Mouse (Mus musculus) bone marrow, adult 2 months (tissue): ENCODE results near the gene Ralgapa2. TPM values are rescaled to one million over a fixed set of nuclear protein-coding genes. Genes with fewer than 3 reads are reported as not detected.
"Not testable (repeated sequence)": the region's sequence is repeated elsewhere in the genome, so short reads cannot be mapped to it uniquely, and the experiment has no call there.

ENCODE experiments used
- H3K27ac ChIP-seq: fragments of 200-500 bp; 2 replicates; pipeline ENCODE4 v1.5.1; 2012; ENCODE audit warnings: low read depth, mild to moderate bottlenecking, control low read depth, inconsistent platforms, low read length; ENCODE audit not compliant: control insufficient read depth, poor library complexity, insufficient read depth
- H3K4me1 ChIP-seq: fragments of 200-500 bp; 2 replicates; pipeline ENCODE4 v1.6.1; 2011; ENCODE audit warnings: low read length; ENCODE audit not compliant: control insufficient read depth, insufficient read depth
- H3K4me3 ChIP-seq: fragments of 200-500 bp; replicated peaks from 2 replicates; pipeline ENCODE3; 2011; ENCODE audit warnings: mild to moderate bottlenecking, low read depth, low read length, control low read depth; ENCODE audit not compliant: control insufficient read depth
- CTCF ChIP-seq: fragments of 200-500 bp; IDR thresholded peaks from 2 replicates; pipeline ENCODE4 v1.5.1; 2011; ENCODE audit warnings: low read length, control low read depth; ENCODE audit not compliant: control insufficient read depth, insufficient read depth
- POLR2A ChIP-seq: fragments of 200-500 bp; IDR thresholded peaks from 2 replicates; pipeline ENCODE4 v1.6.1; 2011; ENCODE audit warnings: low read depth, mild to moderate bottlenecking, control low read depth, low read length, borderline replicate concordance; ENCODE audit not compliant: control insufficient read depth
- WGBS: fragments of 180-500 bp; shearing (Covaris S2); methylation state at CpG from one replicate; pipeline ENCODE4 v1.1.7; 2018; 5-methylcytosine and 5-hydroxymethylcytosine counted together
- polyA plus RNA-seq: library from polyadenylated mRNA; stranded (reverse); fragments of >200 nt; gene quantifications from 2 replicates; pipeline ENCODE4 v1.2.4, GENCODE M21; 2011; ENCODE audit warnings: low replicate concordance; ENCODE audit not compliant: missing spikeins, insufficient read depth, insufficient read length

Ralgapa2 gene
- polyA plus RNA-seq, 1 experiment: 25.7 TPM

GRCm38 (mm10) chr2:146469707-146470420, 42.3 kb downstream of the Ralgapa2 start:
- Histone ChIP-seq H3K4me3 (no peak overlapping the region), H3K4me1 (no peaks in the 10 kb centered on the region), H3K27ac (no peak overlapping the region)
- WGBS: 55% methylated on average over 12 of the region's 12 CpGs
- TF ChIP-seq CTCF (no peak), POLR2A (no peak)

GRCm38 (mm10) chr2:146468898-146469297, 43.2 kb downstream of the Ralgapa2 start:
- no peak overlapping the region for H3K27ac ChIP-seq
- no peak overlapping the region for H3K4me3 ChIP-seq
- 87% methylated on average over 2 of the region's 2 CpGs for WGBS
- TF ChIP-seq CTCF (no peak), POLR2A (no peak)
- H3K4me1 ChIP-seq: no peaks in the 10 kb centered on the region

- Histone ChIP-seq H3K4me3 (no peak overlapping the region), H3K4me1 (no peaks in the 10 kb centered on the region), H3K27ac (no peak overlapping the region)
- 88% methylated on average over 4 of the region's 4 CpGs for WGBS
- TF ChIP-seq POLR2A (no peak), CTCF (no peak)
Measured at GRCm38 (mm10) chr2:146468016-146468415, 44.1 kb downstream of the Ralgapa2 start.

- not testable (repeated sequence) for H3K4me3 ChIP-seq, H3K4me1 ChIP-seq
- WGBS: 77% methylated on average over 3 of the region's 3 CpGs
Measured at GRCm38 (mm10) chr2:146466811-146467210, 45.3 kb downstream of the Ralgapa2 start.

GRCm38 (mm10) chr2:146457494-146457893, 54.6 kb downstream of the Ralgapa2 start:
- WGBS: 85% methylated on average over 2 of the region's 2 CpGs
- Histone ChIP-seq H3K4me3 (no peak overlapping the region), H3K27ac (no peak overlapping the region), H3K4me1 (no peaks in the 10 kb centered on the region)
- TF ChIP-seq CTCF: no peak
- TF ChIP-seq POLR2A: no peak

More at GRCm38 (mm10) chr2:146466811-146467210, 45.3 kb downstream of the Ralgapa2 start:
- not testable (repeated sequence) for H3K27ac ChIP-seq

- no peak for TF ChIP-seq POLR2A
- Histone ChIP-seq H3K4me3 (no peak overlapping the region), H3K27ac (no peak overlapping the region), H3K4me1 (no peaks in the 10 kb centered on the region)
- 86% methylated on average over 7 of the region's 7 CpGs for WGBS
Measured at GRCm38 (mm10) chr2:146456612-146457011, 55.5 kb downstream of the Ralgapa2 start.

GRCm38 (mm10) chr2:146456062-146456461, 56.1 kb downstream of the Ralgapa2 start:
- TF ChIP-seq POLR2A (no peak), CTCF (no peak)
- Histone ChIP-seq H3K4me1 (no peaks in the 10 kb centered on the region), H3K27ac (no peak overlapping the region), H3K4me3 (no peak overlapping the region)
- 80% methylated on average over 4 of the region's 4 CpGs for whole genome bisulfite sequencing

- H3K27ac ChIP-seq: no peak overlapping the region
- WGBS: 67% methylated on average over 3 of the region's 3 CpGs
- H3K4me1 ChIP-seq: no peaks in the 10 kb centered on the region
- no peak overlapping the region for H3K4me3 ChIP-seq
- TF ChIP-seq CTCF: no peak
- no peak for TF ChIP-seq POLR2A
Measured at GRCm38 (mm10) chr2:146444009-146444408, 68.1 kb downstream of the Ralgapa2 start.
